Mouse (Mus musculus) stomach, postnatal 0 days (tissue): Measurements from ENCODE around the gene Nutf2. TPM values are rescaled to one million over a fixed set of nuclear protein-coding genes. Genes with fewer than 3 reads are reported as not detected.

Source experiments
- ATAC-seq: fragments of 200-750 bp; cut with Nextera tagmentation; 2 replicates; pipeline ENCODE4 v1.8.0; 2017; ENCODE audit not compliant: low FRiP score, low TSS enrichment
- DNase-seq: peaks from one replicate; pipeline ENCODE4 v3.0.0-alpha.2; 2016; ENCODE audit warnings: low spot score
- H3K27ac ChIP-seq: fragments of 300-500 bp; sonication (generic); replicated peaks from 2 replicates; pipeline ENCODE4 v1.5.1; 2014; ENCODE audit warnings: mild to moderate bottlenecking, control low read depth
- H3K27me3 ChIP-seq: fragments of 300-500 bp; sonication (generic); 2 replicates; pipeline ENCODE4 v1.6.1; 2014; ENCODE audit warnings: low read length; ENCODE audit not compliant: control insufficient read depth, insufficient read depth
- H3K36me3 ChIP-seq: fragments of 300-500 bp; sonication (generic); 2 replicates; pipeline ENCODE4 v1.6.1; 2014; ENCODE audit warnings: low read length, mixed read lengths; ENCODE audit not compliant: control insufficient read depth, insufficient read depth
- H3K4me1 ChIP-seq: fragments of 300-500 bp; sonication (generic); replicated peaks from 2 replicates; pipeline ENCODE4 v1.6.1; 2014; ENCODE audit warnings: antibody characterized with exemption; ENCODE audit not compliant: control insufficient read depth, insufficient read depth
- H3K4me2 ChIP-seq: fragments of 300-500 bp; sonication (generic); replicated peaks from 2 replicates; pipeline ENCODE4 v1.6.1; 2014; ENCODE audit warnings: low read depth, mild to moderate bottlenecking, control low read depth, moderate library complexity
- H3K4me3 ChIP-seq: fragments of 300-500 bp; sonication (generic); 2 replicates; pipeline ENCODE4 v1.5.1; 2014; ENCODE audit warnings: low read depth, low read length, control low read depth
- H3K9ac ChIP-seq: fragments of 300-500 bp; sonication (generic); 2 replicates; pipeline ENCODE4 v1.6.1; 2014; ENCODE audit warnings: mild to moderate bottlenecking, low read length, control low read depth, mixed read lengths
- H3K9me3 ChIP-seq: fragments of 300-500 bp; sonication (generic); 2 replicates; pipeline ENCODE4 v1.6.1; 2016; ENCODE audit warnings: low read length; ENCODE audit not compliant: control insufficient read depth
- CTCF ChIP-seq: IDR thresholded peaks from 2 replicates; pipeline ENCODE4 v1.5.1; 2016; ENCODE audit warnings: antibody characterized with exemption, low read depth, mild to moderate bottlenecking, moderate library complexity
- EP300 ChIP-seq: optimal IDR thresholded peaks from 2 replicates; pipeline ENCODE3; 2016; ENCODE audit warnings: antibody characterized with exemption
- WGBS: fragments of 180-500 bp; shearing (Covaris S2); extraction: QIAGEN DNeasy Blood & Tissue Kit; methylation state at CpG from one replicate; pipeline ENCODE4 v1.1.7; 2014; 5-methylcytosine and 5-hydroxymethylcytosine counted together
- polyA plus RNA-seq: library from polyadenylated mRNA; unstranded; fragments of >200 nt; fragmentation: Nextera tagmentation; extraction: Ambion mirVana; gene quantifications from 2 replicates; pipeline ENCODE4 v1.2.1, GENCODE M21; 2015

Nutf2 gene
- polyA plus RNA-seq = 83.5 and 103 TPM in 2 replicates

DNA sequence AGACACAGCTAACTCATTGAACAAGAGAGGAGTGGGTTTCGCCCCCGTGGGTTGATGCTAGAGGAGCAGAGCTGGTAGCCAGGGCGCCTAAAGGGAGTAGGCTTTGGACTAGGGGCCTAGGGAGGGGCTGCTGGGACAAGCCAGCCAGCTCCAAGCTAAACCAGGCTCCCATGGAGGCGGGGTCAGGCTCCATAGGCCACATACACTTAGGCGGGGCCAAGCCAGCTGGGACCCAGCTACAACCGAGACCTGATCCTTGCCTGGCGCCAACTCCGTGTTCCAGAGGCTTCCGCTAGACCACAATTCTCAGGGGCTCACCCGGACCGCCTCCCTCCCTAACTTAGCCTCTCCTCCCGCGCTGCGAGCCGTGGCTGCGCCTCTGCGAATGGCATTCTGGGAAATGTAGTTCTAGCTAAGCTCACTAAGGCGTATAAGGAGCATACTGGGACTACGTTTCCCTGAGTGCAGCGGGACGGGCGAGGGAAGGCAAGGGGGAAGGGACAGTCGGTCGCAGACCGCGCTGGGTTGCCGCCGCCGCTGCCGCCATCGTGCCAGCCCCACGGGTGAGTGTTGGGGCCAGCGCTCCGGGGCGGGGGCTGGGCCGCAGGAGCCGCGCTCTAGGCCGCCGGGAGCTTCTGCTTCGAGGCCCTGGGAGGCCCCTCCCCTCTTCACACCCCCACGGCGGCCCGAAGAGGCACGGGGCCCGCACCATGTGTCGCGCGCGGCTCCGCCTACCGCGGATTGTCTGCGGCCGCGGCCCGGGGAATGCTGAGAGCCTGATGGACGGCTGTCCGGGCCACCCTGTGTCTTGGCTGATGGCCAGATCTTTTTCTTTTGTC is at the start of gene Nutf2:
TSS of gene Nutf2 (plus strand) at position 438 of the 839 bp plus-strand sequence.
- ATAC-seq (peak; percentile 98), DNase-seq (peak; percentile 96)
- peak within 1 kb of the TSS; percentile 90 for H3K4me2 ChIP-seq
- no peaks in the 10 kb centered on the region for H3K27me3 ChIP-seq
- peaks cover 11% of the 10 kb centered on the region; the same call in 1 of the 2 replicates for H3K4me1 ChIP-seq
- no peaks in the 10 kb centered on the region for H3K9me3 ChIP-seq
- peak within 1 kb of the TSS; percentile 94 for H3K9ac ChIP-seq
- H3K4me3 ChIP-seq = peak within 1 kb of the TSS; percentile 91
- peak within 1 kb of the TSS; percentile 91 for H3K27ac ChIP-seq
- TF ChIP-seq EP300 (no peak), CTCF (no peak)
- under 1% methylated on average over 59 of the region's 59 CpGs for WGBS
- H3K36me3 ChIP-seq = no peaks in the 10 kb centered on the region; the same call in 1 of the 2 replicates

DNA sequence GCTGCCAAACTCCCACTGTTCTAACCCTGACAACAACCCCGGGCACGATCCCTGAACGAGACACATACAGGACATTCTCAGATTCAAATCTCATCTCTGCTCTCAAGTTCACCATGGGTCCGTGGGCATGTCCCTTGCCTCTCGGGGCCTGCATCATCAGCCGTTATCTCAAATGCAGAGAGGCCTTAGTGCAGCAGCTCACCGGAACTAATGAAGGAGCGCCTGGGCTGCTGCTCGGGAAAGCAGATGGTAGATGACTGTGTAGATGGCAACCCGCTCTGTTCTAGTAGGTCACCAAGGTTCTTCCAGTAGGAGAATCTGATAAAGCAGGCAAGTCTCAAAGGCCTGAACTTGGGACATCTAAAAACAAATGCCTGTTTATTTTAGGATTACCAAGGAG is 49.3 kb upstream of the Nutf2 start:
- DNase-seq = no peak
- 73% methylated on average over 10 of the region's 10 CpGs for WGBS

DNA sequence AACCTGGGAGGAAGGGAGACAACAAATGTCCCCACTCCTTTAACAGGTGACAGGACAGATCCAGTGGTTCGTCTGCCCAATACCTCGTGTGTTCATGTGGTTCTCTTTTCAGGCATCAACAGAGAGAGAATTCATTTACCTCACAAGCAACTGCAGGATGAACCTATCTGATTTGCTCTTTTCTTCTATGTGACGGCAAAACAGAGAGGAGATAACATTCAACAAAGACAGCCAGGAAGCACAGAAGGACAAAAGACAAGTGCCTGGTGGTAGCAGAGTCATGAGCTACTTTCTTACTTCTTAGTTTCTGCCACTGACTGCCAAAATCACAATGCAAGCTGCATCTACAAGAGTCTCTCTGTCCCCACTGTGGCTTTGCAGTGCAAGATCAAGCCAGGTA is 48.8 kb upstream of the Nutf2 start:
- Histone ChIP-seq H3K27ac (peak overlapping the region; percentile 53; the same call in 1 of the 2 replicates), H3K4me3 (no peak overlapping the region), H3K4me1 (no peaks in the 10 kb centered on the region), H3K4me2 (no peak overlapping the region), H3K27me3 (no peaks in the 10 kb centered on the region), H3K36me3 (no peaks in the 10 kb centered on the region), H3K9ac (no peak overlapping the region), H3K9me3 (no peaks in the 10 kb centered on the region)
- no peak for DNase-seq
- 48% methylated on average over 3 of the region's 3 CpGs for WGBS
- TF ChIP-seq CTCF (no peak), EP300 (no peak)
- ATAC-seq = no peak

More for the DNA sequence above, 49.3 kb upstream of the Nutf2 start:
- no peaks in the 10 kb centered on the region for H3K4me1 ChIP-seq
- ATAC-seq = 0 out of 2 replicates have a peak, but pooled peaks have one; percentile 28
- no peaks in the 10 kb centered on the region for H3K36me3 ChIP-seq
- no peak for TF ChIP-seq EP300
- no peaks in the 10 kb centered on the region for H3K9me3 ChIP-seq
- no peak overlapping the region for H3K27ac ChIP-seq
- no peak overlapping the region for H3K4me3 ChIP-seq
- H3K27me3 ChIP-seq = no peaks in the 10 kb centered on the region
- no peak overlapping the region for H3K4me2 ChIP-seq
- H3K9ac ChIP-seq = no peak overlapping the region

DNA sequence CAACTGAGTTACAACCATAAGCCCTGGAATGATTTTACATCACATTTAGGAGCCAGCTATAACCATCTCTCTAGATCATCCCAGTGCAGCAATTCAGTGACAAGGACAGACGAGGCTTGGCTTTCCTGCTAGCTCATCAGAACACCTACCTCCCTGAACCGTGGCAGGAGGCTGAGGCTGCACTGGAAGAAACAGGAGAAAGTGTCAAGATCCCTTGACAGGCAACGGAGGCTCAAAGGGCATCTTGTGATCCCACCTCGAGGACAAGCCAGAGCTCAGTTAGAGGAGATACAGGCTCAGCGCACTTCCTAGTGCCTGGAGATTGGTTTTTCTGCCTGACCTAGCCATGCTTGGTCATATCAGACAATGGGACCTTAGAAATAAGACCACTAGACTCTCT is 47.9 kb upstream of the Nutf2 start:
- no peak overlapping the region for H3K27ac ChIP-seq
- no peak for DNase-seq
- no peaks in the 10 kb centered on the region for H3K36me3 ChIP-seq
- TF ChIP-seq CTCF = no peak
- TF ChIP-seq EP300 = no peak
- H3K9me3 ChIP-seq = no peaks in the 10 kb centered on the region
- H3K9ac ChIP-seq = no peak overlapping the region
- H3K4me1 ChIP-seq = no peaks in the 10 kb centered on the region
- no peak overlapping the region for H3K4me2 ChIP-seq
- no peaks in the 10 kb centered on the region for H3K27me3 ChIP-seq
- no peak overlapping the region for H3K4me3 ChIP-seq
- ATAC-seq = no peak
- WGBS = 81% methylated on average over 5 of the region's 5 CpGs

DNA sequence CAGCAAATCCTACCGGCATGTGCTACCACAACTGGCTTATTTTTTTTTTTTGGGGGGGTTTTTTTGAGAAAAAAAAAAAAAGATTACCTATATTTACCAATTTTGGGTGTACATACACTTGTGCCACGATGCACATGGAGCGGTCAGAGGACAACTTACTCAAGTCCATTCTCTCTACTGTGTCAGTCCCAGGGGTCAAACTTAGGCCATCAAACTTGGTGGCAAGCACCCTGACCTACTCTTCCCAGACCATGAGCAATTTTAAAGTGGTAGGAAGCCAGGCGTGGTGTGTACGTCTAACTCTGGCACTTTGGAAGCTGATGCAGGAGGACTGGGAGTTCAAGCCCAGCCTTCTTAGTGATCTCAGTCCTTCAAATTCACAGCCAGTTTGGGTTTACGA is 47.1 kb upstream of the Nutf2 start:
- 95% methylated on average over 6 of the region's 6 CpGs for WGBS
- DNase-seq = no peak

DNA sequence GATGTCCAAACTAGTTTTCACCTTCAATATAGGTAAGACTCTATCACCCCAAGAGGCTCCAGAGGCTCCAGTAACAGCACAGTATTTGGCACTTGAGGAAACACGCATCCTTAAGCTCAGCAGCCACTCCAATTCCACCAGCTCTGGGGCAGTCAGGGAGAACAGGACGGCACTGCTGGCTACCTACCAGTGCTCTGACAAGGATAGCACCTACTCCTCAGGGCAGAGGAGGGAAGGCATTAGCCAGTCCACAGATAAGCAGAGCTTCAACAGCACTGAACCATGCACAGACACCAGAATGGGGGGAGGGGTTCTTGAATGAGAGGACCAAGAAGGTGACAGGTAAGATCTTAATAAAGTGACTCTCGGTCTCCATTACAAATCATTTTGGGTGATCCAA is 40.7 kb upstream of the Nutf2 start:
- DNase-seq = no peak
- H3K4me2 ChIP-seq = no peak overlapping the region
- H3K4me1 ChIP-seq = no peaks in the 10 kb centered on the region
- H3K27ac ChIP-seq = no peak overlapping the region
- WGBS = 88% methylated on average over 3 of the region's 3 CpGs
- no peaks in the 10 kb centered on the region for H3K9me3 ChIP-seq
- TF ChIP-seq CTCF (no peak), EP300 (no peak)
- no peak overlapping the region for H3K9ac ChIP-seq
- no peaks in the 10 kb centered on the region for H3K27me3 ChIP-seq
- ATAC-seq = no peak
- no peak overlapping the region for H3K4me3 ChIP-seq
- H3K36me3 ChIP-seq = peaks cover 3% of the 10 kb centered on the region

More for the DNA sequence above, 47.1 kb upstream of the Nutf2 start:
- no peak overlapping the region for H3K9ac ChIP-seq
- TF ChIP-seq CTCF = no peak
- TF ChIP-seq EP300 = no peak
- H3K4me1 ChIP-seq = no peaks in the 10 kb centered on the region
- no peaks in the 10 kb centered on the region for H3K27me3 ChIP-seq
- H3K9me3 ChIP-seq = no peaks in the 10 kb centered on the region
- no peak overlapping the region for H3K4me2 ChIP-seq
- no peak overlapping the region for H3K4me3 ChIP-seq
- H3K36me3 ChIP-seq = no peaks in the 10 kb centered on the region
- no peak for ATAC-seq
- H3K27ac ChIP-seq = no peak overlapping the region
